Mouse (Mus musculus): ENCODE measurements around the gene Spin2d.
"Not testable (repeated sequence)": the region's sequence is repeated elsewhere in the genome, so short reads cannot be mapped to it uniquely, and the experiment has no call there.

The Spin2d gene

DNA sequence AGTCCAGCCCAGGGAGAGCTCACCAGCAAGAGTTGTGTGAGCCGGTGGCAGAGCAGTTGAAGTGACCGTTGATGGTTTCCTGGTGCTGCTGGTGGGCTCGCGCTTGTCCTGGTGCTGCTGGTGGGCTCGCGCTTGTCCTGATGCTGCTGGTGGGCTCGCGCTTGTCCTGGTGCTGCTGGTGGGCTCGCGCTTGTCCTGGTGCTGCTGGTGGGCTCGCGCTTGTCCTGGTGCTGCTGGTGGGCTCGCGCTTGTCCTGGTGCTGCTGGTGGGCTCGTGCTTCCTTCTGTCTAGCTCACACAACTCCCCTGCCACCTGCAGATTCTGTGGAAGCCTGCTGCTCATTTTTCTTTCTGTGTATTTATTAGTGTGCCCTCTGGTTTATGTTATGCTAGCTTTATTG lies at the start of gene Spin2d:
Spin2d (minus strand) TSS at position 101 of the 400 bp plus-strand sequence.
- not testable (repeated sequence) for DNase-seq (ENCODE audit: low spot score in 2 of 2)

DNA sequence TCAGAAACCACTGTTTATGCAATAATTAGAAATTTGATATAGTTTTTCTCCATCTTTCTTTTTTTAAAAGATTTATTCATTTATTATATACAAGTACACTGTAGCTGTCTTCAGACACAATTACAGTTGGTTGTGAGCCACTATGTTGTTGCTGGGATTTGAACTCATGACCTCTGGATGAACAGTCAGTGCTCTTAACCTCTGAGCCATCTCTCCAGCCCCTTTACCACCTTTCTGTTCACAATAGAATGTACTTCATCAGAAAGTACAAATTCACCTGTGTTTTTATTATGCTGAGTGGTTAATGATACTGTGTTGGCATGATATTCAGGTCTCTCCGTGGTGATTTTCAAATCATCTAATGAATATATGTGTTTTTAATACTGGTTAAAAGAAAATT lies 48.6 kb upstream of the Spin2d start:
- no peak for DNase-seq (ENCODE audit: low spot score in 2 of 2)

DNA sequence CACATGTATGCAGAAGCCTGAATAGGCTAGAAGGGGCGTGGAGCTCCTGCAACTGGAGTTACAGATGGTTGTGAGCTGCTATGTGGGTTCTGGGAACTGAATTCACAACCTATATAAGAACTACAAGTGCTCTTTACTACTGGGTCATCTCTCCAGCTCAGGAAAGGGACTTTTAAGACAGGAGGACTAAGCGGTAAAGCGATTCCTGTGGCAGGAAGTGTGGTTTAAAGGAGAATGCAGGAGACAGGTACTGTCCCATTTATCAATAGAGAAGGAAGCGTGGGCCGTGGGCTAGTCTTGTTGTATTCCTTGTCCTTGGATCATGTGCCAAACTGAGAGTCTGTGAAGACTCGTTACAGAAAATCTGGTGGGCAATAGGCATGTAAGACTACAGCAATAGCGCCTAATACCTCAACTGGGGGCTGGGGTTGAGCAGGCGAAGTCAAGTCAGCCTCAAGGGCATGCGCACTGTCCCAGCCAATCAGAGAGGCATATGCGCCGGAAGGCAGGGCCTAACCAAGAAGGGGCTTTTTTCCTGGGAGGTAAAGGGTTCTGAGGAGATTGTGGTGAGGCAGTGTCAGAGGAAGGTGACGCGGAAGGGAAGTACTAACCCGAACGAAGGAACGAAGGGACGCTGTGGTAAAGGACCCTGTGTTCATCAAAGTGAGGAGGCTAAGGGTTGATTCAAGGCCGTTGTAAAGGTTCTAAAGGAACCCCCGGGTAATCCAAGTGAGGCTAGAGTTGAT lies 37.2 kb upstream of the Spin2d start, which contains the start of gene Xlr4b:
Xlr4b (plus strand) TSS at position 515 of the 746 bp plus-strand sequence.
- peak in 1 of 2 experiments; percentile 2 for DNase-seq (ENCODE audit: low spot score in 2 of 2)

DNA sequence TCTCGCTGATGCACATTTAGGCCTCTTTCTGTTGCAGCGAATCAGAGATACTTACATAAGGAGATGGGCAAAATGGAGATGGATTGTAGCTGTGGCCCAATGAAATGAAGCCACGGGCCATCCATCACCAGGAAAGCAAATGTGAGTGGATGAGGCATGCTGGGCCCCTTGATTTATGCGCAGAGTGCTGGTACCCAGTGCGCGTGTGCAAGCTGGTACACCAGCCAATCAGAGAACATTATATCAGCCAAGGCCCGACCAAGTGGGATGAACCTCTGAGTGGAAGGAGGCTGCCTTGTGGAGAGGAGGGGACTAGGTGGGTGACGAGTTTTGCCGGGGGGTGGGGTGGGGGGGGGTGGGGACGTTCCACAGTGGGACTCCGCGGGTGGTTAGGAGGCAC lies 15.1 kb upstream of the Spin2d start, which contains the start of gene Xlr3b:
Xlr3b (plus strand) TSS at position 274 of the 400 bp plus-strand sequence.
- DNase-seq (ENCODE audit: low spot score in 2 of 2): not testable (repeated sequence)

DNA sequence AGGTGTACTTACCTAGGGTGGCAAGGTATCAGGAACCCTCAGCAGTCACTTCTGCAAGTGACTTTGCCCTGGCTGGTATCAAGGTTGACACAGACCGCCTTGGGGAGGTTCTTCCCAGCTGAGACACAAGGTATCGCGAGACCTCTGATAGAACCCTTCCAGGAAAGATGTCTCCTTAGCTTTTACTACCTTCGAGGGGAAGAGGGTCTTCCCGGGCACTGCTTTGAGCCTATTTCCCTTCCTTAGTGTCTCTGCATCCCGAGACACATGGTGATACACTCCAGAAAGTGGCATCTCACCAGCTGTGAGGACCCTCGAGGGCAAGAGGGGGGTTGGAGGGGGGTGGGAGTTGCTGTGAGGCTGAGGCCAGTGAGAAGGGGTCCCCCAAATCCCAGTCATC lies 27.4 kb downstream of the Spin2d start, which contains the start of gene DXBay18:
DXBay18 (minus strand) TSS at position 101 of the 400 bp plus-strand sequence.
- DNase-seq (ENCODE audit: low spot score in 2 of 2): not testable (repeated sequence)

DNA sequence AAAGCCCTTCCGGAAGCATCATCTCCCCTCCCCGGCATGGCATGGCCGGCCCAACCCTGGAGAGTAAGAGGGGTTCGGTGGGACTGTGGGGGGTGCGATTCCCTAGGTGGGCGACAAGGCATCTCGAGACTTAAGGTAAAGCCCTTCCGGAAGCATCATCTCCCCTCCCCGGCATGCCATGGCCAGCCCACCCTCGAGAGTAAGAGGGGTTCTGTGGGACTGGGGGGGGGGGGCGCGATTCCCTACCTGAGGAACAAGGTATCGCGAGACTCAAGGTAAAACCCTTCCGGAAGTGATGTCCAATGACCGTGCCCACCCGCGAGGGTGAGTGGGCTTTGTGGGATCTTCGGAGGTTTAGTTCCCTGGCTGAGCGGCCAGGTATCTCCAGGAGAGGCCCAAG lies 28.3 kb downstream of the Spin2d start, which contains the start of gene Xlr5b:
Xlr5b (plus strand) TSS at position 301 of the 400 bp plus-strand sequence.
- DNase-seq (ENCODE audit: low spot score in 2 of 2): not testable (repeated sequence)

DNA sequence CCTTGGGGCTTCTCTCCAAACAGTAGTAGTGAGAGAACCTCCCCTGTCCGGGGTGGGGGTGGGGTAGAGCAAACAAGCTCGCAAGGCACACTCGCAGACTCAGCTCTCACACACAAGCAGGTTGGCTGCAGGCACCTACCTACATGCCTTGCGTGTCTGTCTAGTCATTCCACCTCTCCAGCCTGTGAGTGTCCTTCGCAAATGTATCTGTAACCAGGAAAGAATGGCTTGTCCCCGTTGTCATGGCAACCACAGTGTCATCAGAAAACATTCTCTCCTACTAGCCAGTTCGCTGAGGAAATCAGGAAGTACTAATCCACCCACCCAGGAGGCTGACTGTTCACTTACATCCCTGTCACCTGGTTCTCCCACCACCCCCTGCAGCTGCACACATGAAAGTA lies 33.6 kb downstream of the Spin2d start:
- DNase-seq (ENCODE audit: low spot score in 2 of 2): not testable (repeated sequence)
